Mouse (Mus musculus) forebrain, embryonic 15.5 days (tissue): Measurements from ENCODE around the gene Fgfr2. TPM values are rescaled to one million over a fixed set of nuclear protein-coding genes. Genes with fewer than 3 reads are reported as not detected.

Experiments
- ATAC-seq: fragments of 200-750 bp; cut with Nextera tagmentation; replicated peaks from 2 replicates; pipeline ENCODE4 v1.8.0; 2017; ENCODE audit warnings: mild to moderate bottlenecking, moderate TSS enrichment, moderate library complexity
- H3K27ac ChIP-seq: fragments of 300-500 bp; sonication (generic); replicated peaks from 2 replicates; pipeline ENCODE4 v1.5.1; 2015; ENCODE audit warnings: mild to moderate bottlenecking, inconsistent platforms
- H3K27me3 ChIP-seq: fragments of 300-500 bp; sonication (generic); 2 replicates; pipeline ENCODE4 v1.6.1; 2015; ENCODE audit warnings: inconsistent platforms
- H3K36me3 ChIP-seq: fragments of 300-500 bp; sonication (generic); 2 replicates; pipeline ENCODE4 v1.6.1; 2015; ENCODE audit warnings: mild to moderate bottlenecking, inconsistent platforms
- H3K4me1 ChIP-seq: fragments of 300-500 bp; sonication (generic); 2 replicates; pipeline ENCODE4 v1.6.1; 2015; ENCODE audit warnings: inconsistent platforms
- H3K4me2 ChIP-seq: fragments of 300-500 bp; sonication (generic); replicated peaks from 2 replicates; pipeline ENCODE4 v1.6.1; 2015; ENCODE audit warnings: mild to moderate bottlenecking, inconsistent platforms
- H3K4me3 ChIP-seq: fragments of 300-500 bp; sonication (generic); 2 replicates; pipeline ENCODE4 v1.5.1; 2015; ENCODE audit warnings: mild to moderate bottlenecking, inconsistent platforms
- H3K9ac ChIP-seq: fragments of 300-500 bp; sonication (generic); replicated peaks from 2 replicates; pipeline ENCODE4 v1.6.1; 2015; ENCODE audit warnings: mild to moderate bottlenecking, inconsistent platforms
- H3K9me3 ChIP-seq: fragments of 300-500 bp; sonication (generic); 2 replicates; pipeline ENCODE4 v1.6.1; 2016; ENCODE audit warnings: inconsistent platforms
- WGBS: fragments of 180-500 bp; shearing (Covaris S2); methylation state at CpG from one replicate; pipeline ENCODE4 v1.1.7; 2015; ENCODE audit warnings: mixed read lengths; 5-methylcytosine and 5-hydroxymethylcytosine counted together
- polyA plus RNA-seq: library from polyadenylated mRNA; unstranded; fragments of >200 nt; fragmentation: Nextera tagmentation; extraction: Ambion mirVana; gene quantifications from 2 replicates; pipeline ENCODE4 v1.2.1, GENCODE M21; 2015

Gene Fgfr2
- polyA plus RNA-seq, 1 experiment from 2014 or later, result 48.1 TPM

GRCm38 (mm10) chr7:133052819-133053218 lies 70.3 kb downstream of the Fgfr2 start:
- Histone ChIP-seq H3K36me3 (no peaks in the 10 kb centered on the region), H3K9me3 (no peaks in the 10 kb centered on the region), H3K9ac (no peak overlapping the region), H3K27me3 (no peaks in the 10 kb centered on the region), H3K4me2 (no peak overlapping the region), H3K27ac (no peak overlapping the region), H3K4me3 (no peak overlapping the region), H3K4me1 (no peaks in the 10 kb centered on the region)
- WGBS, result 86% methylated on average over 8 of the region's 8 CpGs
- no peak for ATAC-seq

GRCm38 (mm10) chr7:133050681-133051080 lies 72.5 kb downstream of the Fgfr2 start:
- no peak for ATAC-seq
- Histone ChIP-seq H3K27ac (no peak overlapping the region), H3K4me1 (no peaks in the 10 kb centered on the region), H3K4me2 (no peak overlapping the region), H3K9ac (no peak overlapping the region), H3K27me3 (no peaks in the 10 kb centered on the region), H3K4me3 (no peak overlapping the region), H3K36me3 (no peaks in the 10 kb centered on the region), H3K9me3 (no peaks in the 10 kb centered on the region)
- 89% methylated on average over 6 of the region's 6 CpGs for WGBS

GRCm38 (mm10) chr7:133048085-133048630 lies 75.0 kb downstream of the Fgfr2 start:
- Histone ChIP-seq H3K4me2 (no peak overlapping the region), H3K9ac (no peak overlapping the region), H3K4me1 (no peaks in the 10 kb centered on the region), H3K36me3 (no peaks in the 10 kb centered on the region), H3K4me3 (no peak overlapping the region), H3K9me3 (no peaks in the 10 kb centered on the region), H3K27me3 (no peaks in the 10 kb centered on the region), H3K27ac (no peak overlapping the region)
- ATAC-seq, result no peak
- WGBS, result 88% methylated on average over 3 of the region's 3 CpGs

GRCm38 (mm10) chr7:133047287-133047686 lies 75.9 kb downstream of the Fgfr2 start:
- no peaks in the 10 kb centered on the region for H3K36me3 ChIP-seq
- no peaks in the 10 kb centered on the region for H3K4me1 ChIP-seq
- no peaks in the 10 kb centered on the region for H3K27me3 ChIP-seq
- no peaks in the 10 kb centered on the region for H3K9me3 ChIP-seq
- H3K4me2 ChIP-seq, result no peak overlapping the region
- no peak for ATAC-seq
- no peak overlapping the region for H3K4me3 ChIP-seq
- 94% methylated on average over 4 of the region's 4 CpGs for WGBS
- H3K27ac ChIP-seq, result no peak overlapping the region
- no peak overlapping the region for H3K9ac ChIP-seq

- Histone ChIP-seq H3K4me3 (no peak overlapping the region), H3K27ac (no peak overlapping the region), H3K4me2 (no peak overlapping the region), H3K27me3 (no peaks in the 10 kb centered on the region), H3K36me3 (no peaks in the 10 kb centered on the region), H3K9me3 (no peaks in the 10 kb centered on the region), H3K4me1 (no peaks in the 10 kb centered on the region), H3K9ac (no peak overlapping the region)
- no peak for ATAC-seq
- WGBS, result 81% methylated on average over 4 of the region's 4 CpGs
Measured at GRCm38 (mm10) chr7:133044721-133045120, 78.4 kb downstream of the Fgfr2 start.

- Histone ChIP-seq H3K4me2 (no peak overlapping the region), H3K4me1 (no peaks in the 10 kb centered on the region), H3K36me3 (no peaks in the 10 kb centered on the region), H3K9ac (no peak overlapping the region), H3K9me3 (no peaks in the 10 kb centered on the region), H3K27me3 (no peaks in the 10 kb centered on the region), H3K4me3 (no peak overlapping the region), H3K27ac (no peak overlapping the region)
- ATAC-seq, result no peak
- 82% methylated on average over 3 of the region's 3 CpGs for WGBS
Measured at GRCm38 (mm10) chr7:133041784-133042183, 81.4 kb downstream of the Fgfr2 start.

- WGBS, result 85% methylated on average over 3 of the region's 3 CpGs
- H3K4me2 ChIP-seq, result no peak overlapping the region
- no peaks in the 10 kb centered on the region for H3K36me3 ChIP-seq
- H3K9ac ChIP-seq, result no peak overlapping the region
- H3K27me3 ChIP-seq, result no peaks in the 10 kb centered on the region
- no peaks in the 10 kb centered on the region for H3K4me1 ChIP-seq
- no peaks in the 10 kb centered on the region for H3K9me3 ChIP-seq
- no peak for ATAC-seq
- H3K4me3 ChIP-seq, result no peak overlapping the region
- no peak overlapping the region for H3K27ac ChIP-seq
Measured at GRCm38 (mm10) chr7:133040688-133041345, 82.3 kb downstream of the Fgfr2 start.

- H3K4me1 ChIP-seq, result no peaks in the 10 kb centered on the region
- H3K4me3 ChIP-seq, result no peak overlapping the region
- no peaks in the 10 kb centered on the region for H3K9me3 ChIP-seq
- no peak for ATAC-seq
- 85% methylated on average over 3 of the region's 3 CpGs for WGBS
- no peak overlapping the region for H3K4me2 ChIP-seq
- no peak overlapping the region for H3K27ac ChIP-seq
- H3K36me3 ChIP-seq, result no peaks in the 10 kb centered on the region
- no peak overlapping the region for H3K9ac ChIP-seq
- H3K27me3 ChIP-seq, result no peaks in the 10 kb centered on the region
Measured at GRCm38 (mm10) chr7:133039556-133040255, 83.4 kb downstream of the Fgfr2 start.

GRCm38 (mm10) chr7:133037618-133038017 lies 85.5 kb downstream of the Fgfr2 start:
- H3K9me3 ChIP-seq, result no peaks in the 10 kb centered on the region
- 63% methylated on average over 4 of the region's 4 CpGs for WGBS
- peaks cover 15% of the 10 kb centered on the region for H3K4me1 ChIP-seq
- H3K4me3 ChIP-seq, result no peak overlapping the region
- H3K4me2 ChIP-seq, result no peak overlapping the region
- H3K9ac ChIP-seq, result no peak overlapping the region
- ATAC-seq, result no peak
- no peaks in the 10 kb centered on the region for H3K36me3 ChIP-seq
- H3K27ac ChIP-seq, result no peak overlapping the region
- H3K27me3 ChIP-seq, result no peaks in the 10 kb centered on the region

- 54% methylated on average over 5 of the region's 5 CpGs for WGBS
- Histone ChIP-seq H3K4me2 (no peak overlapping the region), H3K9me3 (no peaks in the 10 kb centered on the region), H3K4me1 (peaks cover 16% of the 10 kb centered on the region), H3K4me3 (no peak overlapping the region), H3K27ac (no peak overlapping the region), H3K9ac (no peak overlapping the region), H3K27me3 (no peaks in the 10 kb centered on the region), H3K36me3 (no peaks in the 10 kb centered on the region)
- ATAC-seq, result no peak
Measured at GRCm38 (mm10) chr7:133037217-133037616, 85.9 kb downstream of the Fgfr2 start.

- no peak overlapping the region for H3K27ac ChIP-seq
- no peak overlapping the region for H3K4me3 ChIP-seq
- no peaks in the 10 kb centered on the region for H3K27me3 ChIP-seq
- H3K4me2 ChIP-seq, result no peak overlapping the region
- no peaks in the 10 kb centered on the region for H3K36me3 ChIP-seq
- H3K4me1 ChIP-seq, result peaks cover 16% of the 10 kb centered on the region
- no peaks in the 10 kb centered on the region for H3K9me3 ChIP-seq
- ATAC-seq, result no peak
- no peak overlapping the region for H3K9ac ChIP-seq
Measured at GRCm38 (mm10) chr7:133035901-133036300, 87.2 kb downstream of the Fgfr2 start.

GRCm38 (mm10) chr7:133032589-133033203 lies 90.5 kb downstream of the Fgfr2 start:
- WGBS, result 38% methylated on average over 9 of the region's 9 CpGs
- ATAC-seq, result peak; percentile 61
- Histone ChIP-seq H3K27ac (peak overlapping the region; percentile 28; the same call in 1 of the 2 replicates), H3K27me3 (no peaks in the 10 kb centered on the region), H3K4me2 (no peak overlapping the region), H3K4me1 (peaks cover 21% of the 10 kb centered on the region), H3K9ac (no peak overlapping the region), H3K9me3 (no peaks in the 10 kb centered on the region), H3K36me3 (no peaks in the 10 kb centered on the region), H3K4me3 (no peak overlapping the region)
